In genomic region chr5:121397187-121398145, GRCm38 (mm10) we compare ENCODE assay signal across 7 mouse cellular contexts. TPM values are rescaled to one million over a fixed set of nuclear protein-coding genes. Genes with fewer than 3 reads are reported as not detected.
DNase-seq lines count a peak whose midpoint lies in the region; ATAC-seq lines count a peak whose summit lies in the region.

Gene Naa25, plus strand, starts transcription at chr5:121397936.

- no peaks in the 10 kb centered on the region for H3K9me3 ChIP-seq in intestine, embryonic 15.5 days
- no peaks in the 10 kb centered on the region for H3K9me3 ChIP-seq in midbrain, embryonic 10.5 days (replicated peaks)

- H3K36me3 ChIP-seq in intestine, embryonic 15.5 days: no peaks in the 10 kb centered on the region
- peaks cover 28% of the 10 kb centered on the region for H3K36me3 ChIP-seq in midbrain, embryonic 10.5 days

- peak; percentile 97 for DNase-seq in adrenal gland, adult 2 months
- DNase-seq in embryo, embryonic 11.5 days (ENCODE audit: low read depth, low spot score): peak; percentile 96
- peak; percentile 90 to 96 for DNase-seq in gastrocnemius, postnatal 36 days
- peak; percentile 92 to 95 for DNase-seq in left cerebral cortex, postnatal 25 days (ENCODE audit: low spot score in 2 of 2)
- DNase-seq in midbrain, embryonic 10.5 days (ENCODE audit: low spot score): peak; percentile 96
- peak; percentile 98 for DNase-seq in right cerebral cortex, postnatal 4 days

- peaks cover 19% of the 10 kb centered on the region for H3K4me1 ChIP-seq in intestine, embryonic 15.5 days (replicated peaks)
- peaks cover 25% of the 10 kb centered on the region for H3K4me1 ChIP-seq in midbrain, embryonic 10.5 days

- H3K4me2 ChIP-seq in intestine, embryonic 15.5 days (replicated peaks): peak within 1 kb of the TSS; percentile 92

- H3K27ac ChIP-seq in intestine, embryonic 15.5 days: peak within 1 kb of the TSS; percentile 88
- H3K27ac ChIP-seq in midbrain, embryonic 10.5 days (replicated peaks): peak within 1 kb of the TSS; percentile 91

- WGBS in intestine, embryonic 15.5 days: 9% methylated on average over 53 of the region's 53 CpGs
- WGBS in midbrain, embryonic 10.5 days: 12% methylated on average over 52 of the region's 53 CpGs

- intact Hi-C loops in gastrocnemius, postnatal 36 days (cut with DNase I): loop anchor here (5.0 kb wide), 1 partner anchor 190 kb away; no protein-coding TSS in a partner anchor
- intact Hi-C loops in left cerebral cortex, postnatal 25 days (cut with DNase I): no loop called here

- peak; percentile 96 for ATAC-seq in intestine, embryonic 15.5 days

- H3K27me3 ChIP-seq in intestine, embryonic 15.5 days (replicated peaks): no peaks in the 10 kb centered on the region
- H3K27me3 ChIP-seq in midbrain, embryonic 10.5 days (ENCODE audit: low read depth, poor library complexity, severe bottlenecking): no peaks in the 10 kb centered on the region

- peak within 1 kb of the TSS; percentile 75 for H3K9ac ChIP-seq in intestine, embryonic 15.5 days

- H3K4me3 ChIP-seq in intestine, embryonic 15.5 days (replicated peaks): peak within 1 kb of the TSS; percentile 80
- peak within 1 kb of the TSS; percentile 99 for H3K4me3 ChIP-seq in midbrain, embryonic 10.5 days

RNA-seq across cellular contexts. Expression of gene Naa25, which starts in this region (rescaled TPM):
- total RNA-seq in adrenal gland, adult 2 months (2021): 10 to 100 TPM; 33.9 to 40.8 TPM
- polyA plus RNA-seq in adrenal gland, adult 2 months (2012; rRNA removed): 5.8 and 9.6 TPM in 2 replicates
- total RNA-seq in gastrocnemius, postnatal 36 days (2021): 10 to 100 TPM; 24.3 to 26.1 TPM
- 46.3 and 48.0 TPM in 2 replicates for polyA plus RNA-seq in intestine, embryonic 15.5 days (2015; fragmentation: Nextera tagmentation; extraction: Ambion mirVana)
- 10 to 100 TPM; 40.7 to 45.8 TPM for total RNA-seq in left cerebral cortex, postnatal 25 days (2021)
- polyA plus RNA-seq in midbrain, embryonic 10.5 days (2016; fragmentation: Nextera tagmentation; extraction: Ambion mirVana): 52.9 and 54.7 TPM in 2 replicates

Comparison
In these comparisons a context has a peak if more than half of its experiments do, and no peak if none do; other contexts are left out.
1. Peak in every context shown above with its lines: DNase-seq, ATAC-seq, H3K4me3 ChIP-seq and H3K27ac ChIP-seq.